Mouse (Mus musculus) stomach, embryonic 14.5 days (tissue): ENCODE measurements around the gene Syngr3. TPM values are rescaled to one million over a fixed set of nuclear protein-coding genes. Genes with fewer than 3 reads are reported as not detected.

Experiments
- ATAC-seq: fragments of 200-750 bp; cut with Nextera tagmentation; 2 replicates; pipeline ENCODE4 v1.8.0; 2017; ENCODE audit warnings: low read depth, moderate TSS enrichment; ENCODE audit not compliant: insufficient number of reproducible peaks, insufficient read depth, low FRiP score
- H3K27ac ChIP-seq: fragments of 300-500 bp; sonication (generic); 2 replicates; pipeline ENCODE4 v1.5.1; 2014; ENCODE audit warnings: mild to moderate bottlenecking, low read length, moderate library complexity, mixed read lengths
- H3K27me3 ChIP-seq: fragments of 300-500 bp; sonication (generic); 2 replicates; pipeline ENCODE4 v1.6.1; 2014; ENCODE audit warnings: low read length, control low read depth, mixed read lengths; ENCODE audit not compliant: control insufficient read depth, insufficient read depth
- H3K36me3 ChIP-seq: fragments of 300-500 bp; sonication (generic); 2 replicates; pipeline ENCODE4 v1.6.1; 2014; ENCODE audit warnings: mild to moderate bottlenecking, control low read depth, low read length, moderate library complexity, mixed read lengths; ENCODE audit not compliant: control insufficient read depth, insufficient read depth
- H3K4me1 ChIP-seq: fragments of 300-500 bp; sonication (generic); 2 replicates; pipeline ENCODE4 v1.6.1; 2014; ENCODE audit warnings: low read length, control low read depth, mixed read lengths; ENCODE audit not compliant: control insufficient read depth, insufficient read depth
- H3K4me2 ChIP-seq: fragments of 300-500 bp; sonication (generic); replicated peaks from 2 replicates; pipeline ENCODE4 v1.6.1; 2014; ENCODE audit warnings: low read depth, low read length, control low read depth
- H3K4me3 ChIP-seq: fragments of 300-500 bp; sonication (generic); 2 replicates; pipeline ENCODE4 v1.5.1; 2014; ENCODE audit warnings: low read depth, low read length, control low read depth
- H3K9ac ChIP-seq: fragments of 300-500 bp; sonication (generic); replicated peaks from 2 replicates; pipeline ENCODE4 v1.6.1; 2014; ENCODE audit warnings: low read depth, mild to moderate bottlenecking, control low read depth, low read length, moderate library complexity, mixed read lengths
- H3K9me3 ChIP-seq: fragments of 300-500 bp; sonication (generic); 2 replicates; pipeline ENCODE4 v1.6.1; 2016; ENCODE audit warnings: low read depth, low read length, control low read depth; ENCODE audit not compliant: control insufficient read depth
- WGBS: fragments of 180-500 bp; shearing (Covaris S2); extraction: QIAGEN DNeasy Blood & Tissue Kit; methylation state at CpG from one replicate; pipeline ENCODE4 v1.1.7; 2014; 5-methylcytosine and 5-hydroxymethylcytosine counted together
- polyA plus RNA-seq: library from polyadenylated mRNA; unstranded; fragments of >200 nt; fragmentation: Nextera tagmentation; extraction: Ambion mirVana; gene quantifications from 2 replicates; pipeline ENCODE4 v1.2.1, GENCODE M21; 2014

The Syngr3 gene
- polyA plus RNA-seq, 1 experiment from 2014 or later: 6.3 TPM

- Histone ChIP-seq H3K9ac (no peak overlapping the region), H3K27ac (no peak overlapping the region), H3K36me3 (peaks cover 37% of the 10 kb centered on the region), H3K4me1 (peaks cover 24% of the 10 kb centered on the region), H3K9me3 (no peaks in the 10 kb centered on the region), H3K27me3 (no peaks in the 10 kb centered on the region), H3K4me2 (no peak overlapping the region), H3K4me3 (no peak overlapping the region)
- WGBS: 73% methylated on average over 9 of the region's 9 CpGs
- ATAC-seq: no peak
Measured at GRCm38 (mm10) chr17:24698715-24699114, 9.0 kb upstream of the Syngr3 start.

GRCm38 (mm10) chr17:24697985-24698384 lies 8.2 kb upstream of the Syngr3 start:
- no peak for ATAC-seq
- WGBS: 25% methylated on average over 5 of the region's 5 CpGs
- Histone ChIP-seq H3K4me1 (peaks cover 24% of the 10 kb centered on the region), H3K27ac (no peak overlapping the region), H3K9ac (no peak overlapping the region), H3K9me3 (no peaks in the 10 kb centered on the region), H3K27me3 (no peaks in the 10 kb centered on the region), H3K36me3 (peaks cover 39% of the 10 kb centered on the region), H3K4me3 (no peak overlapping the region), H3K4me2 (no peak overlapping the region)

DNA sequence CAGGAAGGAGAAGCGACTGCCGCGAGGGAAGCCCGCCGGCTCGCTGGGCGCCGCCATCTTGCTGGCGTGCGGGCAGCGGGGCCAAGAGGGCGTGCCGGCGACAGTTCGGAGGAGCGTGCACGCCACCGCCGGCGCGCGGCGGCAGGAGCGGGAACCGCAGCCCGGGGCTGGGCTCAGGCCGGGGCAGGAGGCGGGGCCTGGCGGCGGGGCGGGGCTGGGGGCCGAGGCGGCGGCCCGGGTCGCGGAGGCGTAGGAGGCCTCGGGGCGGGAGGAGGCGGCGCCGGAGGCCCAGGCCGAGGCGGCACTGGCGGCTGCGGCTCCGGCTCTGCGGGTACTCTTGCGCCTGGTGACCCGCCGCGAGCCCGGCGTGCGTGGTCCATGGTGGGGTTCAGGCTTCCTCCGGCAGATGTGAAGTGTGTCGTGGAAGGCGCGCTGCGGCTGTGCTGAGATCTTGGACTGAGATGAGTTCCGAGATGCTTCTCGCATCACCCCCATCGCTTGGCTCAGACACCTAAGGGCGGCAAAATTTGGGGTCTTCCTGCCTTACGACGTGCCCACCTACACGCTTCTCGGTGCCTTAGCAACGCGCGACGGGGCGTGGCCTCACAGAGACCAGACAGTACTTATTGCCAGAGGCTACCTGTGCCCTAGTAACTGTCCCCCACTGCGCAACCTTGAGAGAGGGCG lies 6.4 kb upstream of the Syngr3 start, which contains the start of the genes Gfer and Noxo1:
Gfer (minus strand) TSS at position 146 of the 687 bp plus-strand sequence.
Noxo1 (plus strand) TSS at position 224 of the 687 bp plus-strand sequence.
- Histone ChIP-seq H3K27ac (peak within 1 kb of the TSS; percentile 84), H3K27me3 (no peaks in the 10 kb centered on the region), H3K9me3 (no peaks in the 10 kb centered on the region), H3K4me3 (peak within 1 kb of the TSS; percentile 90), H3K9ac (peak within 1 kb of the TSS; percentile 71), H3K4me1 (peaks cover 24% of the 10 kb centered on the region), H3K36me3 (peaks cover 26% of the 10 kb centered on the region), H3K4me2 (peak within 1 kb of the TSS; percentile 82)
- peak; percentile 92 for ATAC-seq
- WGBS: under 1% methylated on average over 71 of the region's 76 CpGs

GRCm38 (mm10) chr17:24695326-24696010 lies 5.7 kb upstream of the Syngr3 start:
- Histone ChIP-seq H3K9ac (peak overlapping the region; percentile 71), H3K4me3 (peak overlapping the region; percentile 90), H3K27ac (peak overlapping the region; percentile 84), H3K4me2 (peak overlapping the region; percentile 82), H3K9me3 (no peaks in the 10 kb centered on the region), H3K27me3 (peaks cover 4% of the 10 kb centered on the region), H3K36me3 (peaks cover 20% of the 10 kb centered on the region), H3K4me1 (peaks cover 24% of the 10 kb centered on the region)
- 6% methylated on average over 51 of the region's 51 CpGs for WGBS
- ATAC-seq: no peak

DNA sequence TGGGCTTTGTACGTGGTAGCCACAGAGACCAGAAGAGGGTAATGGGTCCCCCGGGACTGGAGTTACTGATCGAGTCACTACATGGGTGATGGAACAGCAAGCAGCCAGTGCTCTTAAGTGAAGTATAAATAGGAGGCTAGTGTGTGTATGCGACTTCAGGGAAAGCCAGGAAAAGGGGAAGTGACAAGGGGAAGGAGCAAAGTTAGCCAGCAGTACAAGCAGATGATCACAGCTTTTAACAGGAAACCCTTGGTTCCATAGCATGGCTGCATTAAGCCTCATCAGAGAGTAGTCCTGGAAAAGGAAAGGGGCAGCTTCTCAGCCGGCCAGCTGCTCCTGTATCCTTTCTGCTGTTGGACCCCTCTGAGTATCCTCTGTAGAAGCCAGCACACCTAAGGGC lies 2.6 kb upstream of the Syngr3 start:
- Histone ChIP-seq H3K36me3 (peaks cover 9% of the 10 kb centered on the region), H3K4me2 (no peak overlapping the region), H3K27ac (no peak overlapping the region), H3K4me3 (no peak overlapping the region), H3K4me1 (peaks cover 26% of the 10 kb centered on the region; the same call in 1 of the 2 replicates), H3K9ac (no peak overlapping the region), H3K27me3 (peaks cover 30% of the 10 kb centered on the region), H3K9me3 (no peaks in the 10 kb centered on the region)
- WGBS: 90% methylated on average over 5 of the region's 5 CpGs
- no peak for ATAC-seq

DNA sequence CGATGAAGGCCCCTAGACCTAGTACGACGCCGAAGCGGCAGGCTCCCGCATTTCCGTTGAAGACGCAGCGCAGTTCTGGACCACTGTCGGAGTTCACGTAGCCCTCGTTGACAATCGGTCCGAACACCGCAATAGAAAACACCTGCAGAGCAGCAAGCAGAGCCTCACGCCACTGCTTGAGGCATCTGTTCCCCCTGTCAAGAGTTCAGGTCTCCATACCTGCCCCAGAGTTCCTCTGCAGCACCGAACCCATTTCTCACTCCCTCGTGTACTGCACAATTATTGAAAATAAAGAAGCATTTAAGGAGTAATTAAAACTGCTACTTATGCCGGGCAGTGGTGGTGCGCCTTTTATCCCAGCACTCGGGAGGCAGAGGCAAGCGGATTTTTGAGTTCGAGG lies 2.2 kb downstream of the Syngr3 start:
- Histone ChIP-seq H3K4me3 (peak overlapping the region; percentile 31), H3K9ac (no peak overlapping the region), H3K27ac (no peak overlapping the region), H3K4me2 (peak overlapping the region; percentile 51), H3K4me1 (peaks cover 15% of the 10 kb centered on the region; the same call in 1 of the 2 replicates), H3K27me3 (peaks cover 32% of the 10 kb centered on the region), H3K36me3 (peaks cover 3% of the 10 kb centered on the region; the same call in 1 of the 2 replicates), H3K9me3 (no peaks in the 10 kb centered on the region)
- no peak for ATAC-seq
- WGBS: 21% methylated on average over 23 of the region's 23 CpGs

- H3K9me3 ChIP-seq: no peaks in the 10 kb centered on the region
- peaks cover 32% of the 10 kb centered on the region for H3K27me3 ChIP-seq
- 2% methylated on average over 25 of the region's 25 CpGs for WGBS
- H3K9ac ChIP-seq: no peak overlapping the region
- H3K4me3 ChIP-seq: peak overlapping the region; percentile 31
- H3K4me2 ChIP-seq: peak overlapping the region; percentile 51
- H3K27ac ChIP-seq: no peak overlapping the region
- 0 out of 2 replicates have a peak, but pooled peaks have one; percentile 54 for ATAC-seq
- peaks cover under 1% of the 10 kb centered on the region; the same call in 1 of the 2 replicates for H3K36me3 ChIP-seq
- H3K4me1 ChIP-seq: peaks cover 15% of the 10 kb centered on the region; the same call in 1 of the 2 replicates
Measured at GRCm38 (mm10) chr17:24687146-24687595, 2.6 kb downstream of the Syngr3 start.

DNA sequence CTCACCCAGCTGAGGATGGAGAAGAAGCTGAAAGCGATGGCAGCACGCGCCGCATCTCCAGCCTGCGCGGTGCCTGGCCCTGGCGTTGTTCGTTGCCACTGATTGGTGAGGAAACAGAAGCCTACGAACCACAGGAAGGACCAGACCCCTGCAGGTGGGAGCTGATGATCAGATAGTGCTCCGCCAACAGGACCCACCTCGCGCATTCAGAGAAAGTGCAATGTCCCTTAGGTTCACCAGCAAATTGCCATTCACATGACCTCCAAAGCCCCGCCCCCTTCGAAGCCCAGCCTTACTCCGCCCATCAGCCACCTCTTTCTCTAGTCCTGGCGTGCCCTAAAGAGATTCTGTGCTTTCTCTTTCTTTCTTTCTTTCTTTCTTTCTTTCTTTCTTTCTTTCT lies 3.2 kb downstream of the Syngr3 start:
- 32% methylated on average over 16 of the region's 16 CpGs for WGBS
- H3K9ac ChIP-seq: no peak overlapping the region

More for the DNA sequence above, 3.2 kb downstream of the Syngr3 start:
- H3K9me3 ChIP-seq: no peaks in the 10 kb centered on the region
- H3K4me2 ChIP-seq: no peak overlapping the region
- no peak for ATAC-seq
- peaks cover 7% of the 10 kb centered on the region for H3K36me3 ChIP-seq
- no peak overlapping the region for H3K27ac ChIP-seq
- no peak overlapping the region for H3K4me3 ChIP-seq
- peaks cover 15% of the 10 kb centered on the region; the same call in 1 of the 2 replicates for H3K4me1 ChIP-seq
- peaks cover 32% of the 10 kb centered on the region for H3K27me3 ChIP-seq
